Mouse (Mus musculus): ENCODE data around the gene Mark3. TPM values are rescaled to one million over a fixed set of nuclear protein-coding genes. Genes with fewer than 3 reads are reported as not detected.

Gene Mark3
- polyA plus RNA-seq, 1 experiment from 2014 or later = 49.2 TPM

- H3K4me3 ChIP-seq (replicated peaks; ENCODE audit: low read length) = no peak overlapping the region
- no peaks in the 10 kb centered on the region for H3K27me3 ChIP-seq (replicated peaks; ENCODE audit: control insufficient read depth, insufficient read depth, low read length)
- H3K9ac ChIP-seq (replicated peaks; ENCODE audit: low read depth, low read length) = no peak overlapping the region
- no peak overlapping the region for H3K4me2 ChIP-seq (ENCODE audit: low read length)
- no peaks in the 10 kb centered on the region for H3K9me3 ChIP-seq (ENCODE audit: control insufficient read depth, low read length)
- peaks cover 35% of the 10 kb centered on the region for H3K4me1 ChIP-seq (replicated peaks; ENCODE audit: control insufficient read depth, insufficient read depth, low read length)
- no peak for ATAC-seq
- H3K27ac ChIP-seq (ENCODE audit: low read length) = no peak overlapping the region
- WGBS = 60% methylated on average over 2 of the region's 2 CpGs
- no peaks in the 10 kb centered on the region for H3K36me3 ChIP-seq (ENCODE audit: control insufficient read depth, insufficient read depth)
These were observed 100.6 kb downstream of the Mark3 start for GRCm38 (mm10) chr12:111674850-111675486.

- Histone ChIP-seq H3K4me1 (replicated peaks; ENCODE audit: control insufficient read depth, insufficient read depth, low read length) (peaks cover 28% of the 10 kb centered on the region), H3K9me3 (ENCODE audit: control insufficient read depth, low read length) (no peaks in the 10 kb centered on the region), H3K36me3 (ENCODE audit: control insufficient read depth, insufficient read depth) (no peaks in the 10 kb centered on the region), H3K4me3 (replicated peaks; ENCODE audit: low read length) (no peak overlapping the region), H3K4me2 (ENCODE audit: low read length) (no peak overlapping the region), H3K27ac (ENCODE audit: low read length) (no peak overlapping the region), H3K27me3 (replicated peaks; ENCODE audit: control insufficient read depth, insufficient read depth, low read length) (no peaks in the 10 kb centered on the region), H3K9ac (replicated peaks; ENCODE audit: low read depth, low read length) (no peak overlapping the region)
- no peak for ATAC-seq
- WGBS = 83% methylated on average over 6 of the region's 6 CpGs
These were observed 101.7 kb downstream of the Mark3 start for GRCm38 (mm10) chr12:111675797-111676580.

GRCm38 (mm10) chr12:111677421-111677820 is 103.1 kb downstream of the Mark3 start:
- Histone ChIP-seq H3K9me3 (ENCODE audit: control insufficient read depth, low read length) (no peaks in the 10 kb centered on the region), H3K4me2 (ENCODE audit: low read length) (peak overlapping the region; percentile 81), H3K4me1 (replicated peaks; ENCODE audit: control insufficient read depth, insufficient read depth, low read length) (peaks cover 26% of the 10 kb centered on the region), H3K4me3 (replicated peaks; ENCODE audit: low read length) (peak overlapping the region; percentile 77), H3K36me3 (ENCODE audit: control insufficient read depth, insufficient read depth) (no peaks in the 10 kb centered on the region), H3K27ac (ENCODE audit: low read length) (peak overlapping the region; percentile 96), H3K9ac (replicated peaks; ENCODE audit: low read depth, low read length) (peak overlapping the region; percentile 86), H3K27me3 (replicated peaks; ENCODE audit: control insufficient read depth, insufficient read depth, low read length) (no peaks in the 10 kb centered on the region)
- ATAC-seq = peak; percentile 14
- WGBS = 10% methylated on average over 5 of the region's 5 CpGs

- Histone ChIP-seq H3K4me3 (replicated peaks; ENCODE audit: low read length) (peak within 1 kb of the TSS; percentile 77), H3K36me3 (ENCODE audit: control insufficient read depth, insufficient read depth) (no peaks in the 10 kb centered on the region), H3K4me1 (replicated peaks; ENCODE audit: control insufficient read depth, insufficient read depth, low read length) (peaks cover 19% of the 10 kb centered on the region), H3K27me3 (replicated peaks; ENCODE audit: control insufficient read depth, insufficient read depth, low read length) (no peaks in the 10 kb centered on the region), H3K9ac (replicated peaks; ENCODE audit: low read depth, low read length) (peak within 1 kb of the TSS; percentile 86), H3K27ac (ENCODE audit: low read length) (peak within 1 kb of the TSS; percentile 96), H3K4me2 (ENCODE audit: low read length) (peak within 1 kb of the TSS; percentile 81), H3K9me3 (ENCODE audit: control insufficient read depth, low read length) (no peaks in the 10 kb centered on the region)
- peak; percentile 91 for ATAC-seq
- WGBS = under 1% methylated on average over 51 of the region's 51 CpGs
These were observed 103.8 kb downstream of the Mark3 start, which contains the start of gene Trmt61a for GRCm38 (mm10) chr12:111677882-111678669. Trmt61a (plus strand) TSS chr12:111678105.

GRCm38 (mm10) chr12:111678670-111678933 is 104.3 kb downstream of the Mark3 start:
- ATAC-seq = no peak
- Histone ChIP-seq H3K36me3 (ENCODE audit: control insufficient read depth, insufficient read depth) (no peaks in the 10 kb centered on the region), H3K27ac (ENCODE audit: low read length) (no peak overlapping the region), H3K4me1 (replicated peaks; ENCODE audit: control insufficient read depth, insufficient read depth, low read length) (peaks cover 19% of the 10 kb centered on the region), H3K9me3 (ENCODE audit: control insufficient read depth, low read length) (no peaks in the 10 kb centered on the region), H3K9ac (replicated peaks; ENCODE audit: low read depth, low read length) (peak overlapping the region; percentile 86), H3K27me3 (replicated peaks; ENCODE audit: control insufficient read depth, insufficient read depth, low read length) (no peaks in the 10 kb centered on the region), H3K4me3 (replicated peaks; ENCODE audit: low read length) (peak overlapping the region; percentile 77), H3K4me2 (ENCODE audit: low read length) (peak overlapping the region; percentile 81)
- 7% methylated on average over 13 of the region's 13 CpGs for WGBS

GRCm38 (mm10) chr12:111678997-111679396 is 104.7 kb downstream of the Mark3 start:
- Histone ChIP-seq H3K27ac (ENCODE audit: low read length) (no peak overlapping the region), H3K4me1 (replicated peaks; ENCODE audit: control insufficient read depth, insufficient read depth, low read length) (peaks cover 19% of the 10 kb centered on the region), H3K27me3 (replicated peaks; ENCODE audit: control insufficient read depth, insufficient read depth, low read length) (no peaks in the 10 kb centered on the region), H3K36me3 (ENCODE audit: control insufficient read depth, insufficient read depth) (no peaks in the 10 kb centered on the region), H3K9ac (replicated peaks; ENCODE audit: low read depth, low read length) (no peak overlapping the region; the same call in 1 of the 2 replicates), H3K4me3 (replicated peaks; ENCODE audit: low read length) (peak overlapping the region; percentile 77), H3K9me3 (ENCODE audit: control insufficient read depth, low read length) (no peaks in the 10 kb centered on the region), H3K4me2 (ENCODE audit: low read length) (peak overlapping the region; percentile 81)
- ATAC-seq = no peak
- WGBS = 55% methylated on average over 7 of the region's 7 CpGs

GRCm38 (mm10) chr12:111680661-111681060 is 106.3 kb downstream of the Mark3 start:
- no peaks in the 10 kb centered on the region for H3K9me3 ChIP-seq (ENCODE audit: control insufficient read depth, low read length)
- peaks cover 19% of the 10 kb centered on the region for H3K4me1 ChIP-seq (replicated peaks; ENCODE audit: control insufficient read depth, insufficient read depth, low read length)
- no peaks in the 10 kb centered on the region for H3K27me3 ChIP-seq (replicated peaks; ENCODE audit: control insufficient read depth, insufficient read depth, low read length)
- H3K27ac ChIP-seq (ENCODE audit: low read length) = no peak overlapping the region
- 93% methylated on average over 13 of the region's 13 CpGs for WGBS
- no peak for ATAC-seq
- H3K9ac ChIP-seq (replicated peaks; ENCODE audit: low read depth, low read length) = no peak overlapping the region
- no peak overlapping the region for H3K4me2 ChIP-seq (ENCODE audit: low read length)
- no peak overlapping the region for H3K4me3 ChIP-seq (replicated peaks; ENCODE audit: low read length)
- no peaks in the 10 kb centered on the region for H3K36me3 ChIP-seq (ENCODE audit: control insufficient read depth, insufficient read depth)

GRCm38 (mm10) chr12:111681305-111681704 is 107.0 kb downstream of the Mark3 start:
- no peak for ATAC-seq
- Histone ChIP-seq H3K27ac (ENCODE audit: low read length) (no peak overlapping the region), H3K27me3 (replicated peaks; ENCODE audit: control insufficient read depth, insufficient read depth, low read length) (no peaks in the 10 kb centered on the region), H3K9me3 (ENCODE audit: control insufficient read depth, low read length) (no peaks in the 10 kb centered on the region), H3K9ac (replicated peaks; ENCODE audit: low read depth, low read length) (no peak overlapping the region), H3K4me2 (ENCODE audit: low read length) (no peak overlapping the region), H3K4me3 (replicated peaks; ENCODE audit: low read length) (no peak overlapping the region), H3K36me3 (ENCODE audit: control insufficient read depth, insufficient read depth) (no peaks in the 10 kb centered on the region), H3K4me1 (replicated peaks; ENCODE audit: control insufficient read depth, insufficient read depth, low read length) (peaks cover 19% of the 10 kb centered on the region)
- WGBS = 86% methylated on average over 8 of the region's 8 CpGs

GRCm38 (mm10) chr12:111682003-111682402 is 107.7 kb downstream of the Mark3 start:
- ATAC-seq = no peak
- peaks cover 19% of the 10 kb centered on the region for H3K4me1 ChIP-seq (replicated peaks; ENCODE audit: control insufficient read depth, insufficient read depth, low read length)
- H3K4me3 ChIP-seq (replicated peaks; ENCODE audit: low read length) = no peak overlapping the region
- no peaks in the 10 kb centered on the region for H3K9me3 ChIP-seq (ENCODE audit: control insufficient read depth, low read length)
- no peak overlapping the region for H3K4me2 ChIP-seq (ENCODE audit: low read length)
- H3K9ac ChIP-seq (replicated peaks; ENCODE audit: low read depth, low read length) = no peak overlapping the region
- no peaks in the 10 kb centered on the region for H3K27me3 ChIP-seq (replicated peaks; ENCODE audit: control insufficient read depth, insufficient read depth, low read length)
- no peak overlapping the region for H3K27ac ChIP-seq (ENCODE audit: low read length)
- no peaks in the 10 kb centered on the region for H3K36me3 ChIP-seq (ENCODE audit: control insufficient read depth, insufficient read depth)
- WGBS = 81% methylated on average over 5 of the region's 5 CpGs

Measured in forebrain, embryonic 16.5 days (tissue).